Mouse (Mus musculus) inflammation-experienced regulatory T-cells, adult 6 months (primary cell): ENCODE data around the gene Olfr173. TPM values are rescaled to one million over a fixed set of nuclear protein-coding genes. Genes with fewer than 3 reads are reported as not detected.

Source experiments
- ATAC-seq: one replicate; pipeline ENCODE4 v1.8.0; 2017
- polyA plus RNA-seq, 3 experiments: library from polyadenylated mRNA; unstranded; fragments of 100-300 nt; shearing (Covaris generic); gene quantifications; one replicate each; pipeline ENCODE4 v1.2.1; 2017

Gene Olfr173
- polyA plus RNA-seq = 1 to 10 TPM in 2 of 3 experiments, under 1 TPM in 1; 0.98 to 2.2 (median 2.0) TPM

DNA sequence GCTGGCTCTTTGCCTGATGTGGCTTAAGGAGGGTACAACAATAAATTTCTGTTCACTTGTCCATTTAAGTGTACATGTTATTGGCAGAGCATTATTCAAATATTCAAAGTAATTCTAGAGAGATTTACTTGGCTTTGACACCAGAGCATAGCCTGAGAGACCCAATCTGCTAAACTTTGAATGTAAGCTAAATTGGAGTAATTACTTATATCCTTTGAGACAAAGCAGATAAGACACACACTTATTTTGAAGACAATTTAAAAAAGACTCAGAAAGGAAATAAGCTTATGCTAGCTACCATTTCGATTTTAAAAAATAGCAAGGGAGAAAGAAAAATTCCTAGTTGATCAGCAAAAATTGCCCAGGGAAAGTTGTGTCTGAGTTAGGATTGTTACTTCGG, at the start of gene Olfr173:
Gene Olfr173 (minus strand): TSS at position 101 of the 400 bp plus-strand sequence.
- no peak for ATAC-seq

- ATAC-seq = no peak
These were observed 26.8 kb upstream of the Olfr173 start, which contains the start of gene Olfr175-ps1 for GRCm38 (mm10) chr16:58826732-58827319. Olfr175-ps1 (minus strand) TSS chr16:58826782.

DNA sequence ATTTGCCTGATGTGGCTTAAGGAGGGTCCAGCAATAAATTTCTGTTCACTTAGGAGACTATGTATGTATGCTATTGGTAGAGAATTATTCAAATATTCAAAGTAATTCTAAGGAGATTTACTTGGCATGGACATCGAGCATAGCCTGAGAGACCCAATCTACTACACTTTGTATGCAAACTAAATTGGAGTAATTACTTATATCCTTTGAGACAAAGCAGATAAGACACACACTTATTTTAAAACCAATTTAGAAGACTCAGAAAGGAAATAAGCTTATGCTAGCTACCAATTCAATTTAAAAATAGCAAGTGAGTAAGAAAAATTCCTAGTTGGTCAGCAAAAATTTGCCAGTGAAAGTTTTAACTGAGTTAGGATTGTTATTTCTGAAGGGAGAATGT, 37.0 kb downstream of the Olfr173 start, which contains the start of gene Olfr172:
Gene Olfr172 (minus strand): TSS at position 101 of the 400 bp plus-strand sequence.
- ATAC-seq = no peak

DNA sequence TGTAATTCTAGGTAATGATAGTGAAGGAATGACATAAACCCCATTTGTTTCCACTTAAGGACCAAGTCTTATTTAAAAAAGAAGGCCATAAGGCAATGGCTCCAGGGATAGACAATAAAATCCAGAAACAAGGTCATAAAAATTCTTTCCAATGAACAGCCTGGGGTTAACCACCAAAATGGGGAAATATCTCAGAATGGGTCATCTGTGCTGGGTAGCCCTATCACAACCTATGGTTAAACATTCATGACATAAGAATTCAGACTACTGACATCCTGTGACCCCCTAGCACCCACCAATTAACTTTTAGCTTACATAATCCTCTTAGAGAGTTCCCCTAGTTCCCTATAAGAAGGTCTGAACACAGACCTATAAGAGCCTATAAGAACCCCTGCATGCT, 43.9 kb downstream of the Olfr173 start:
- ATAC-seq = no peak

DNA sequence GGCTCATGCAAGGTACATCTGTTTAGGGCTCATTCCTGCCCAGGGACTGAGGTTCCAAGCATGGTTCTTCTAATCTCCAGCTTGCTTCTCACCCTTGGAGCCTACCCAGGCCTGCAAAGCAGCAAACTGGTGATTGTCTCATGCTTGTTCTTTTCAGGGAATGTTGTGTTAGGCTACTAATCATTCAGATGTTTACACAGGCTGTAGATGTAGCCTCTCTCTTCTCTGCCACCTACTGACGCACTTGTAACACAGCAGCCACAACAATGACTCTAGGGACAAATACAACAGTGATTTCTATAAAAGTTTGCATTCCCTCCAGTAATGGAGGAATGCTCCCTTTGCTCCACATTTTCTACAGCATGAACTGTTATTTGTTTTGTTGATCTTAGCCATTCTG, 48.8 kb downstream of the Olfr173 start:
- ATAC-seq = peak; percentile 84

GRCm38 (mm10) chr16:58746715-58747114, 53.4 kb downstream of the Olfr173 start:
- ATAC-seq = no peak

Other genes with a start within 250 kb of the Olfr173 start
- gene Gm813, start 183.3 kb downstream of the Olfr173 start, polyA plus RNA-seq = not detected
- not detected for gene E330017A01Rik, start 161.5 kb downstream of the Olfr173 start, polyA plus RNA-seq
- gene Cpox, start 130.0 kb downstream of the Olfr173 start, polyA plus RNA-seq = 10 to 100 TPM; 38.9 to 52.3 (median 41.0) TPM
- gene Gpr15, start 81.2 kb downstream of the Olfr173 start, polyA plus RNA-seq = 10 to 100 TPM; 25.1 to 29.8 (median 28.5) TPM
- gene Cldnd1, start 72.4 kb downstream of the Olfr173 start, polyA plus RNA-seq = 100 to 1,000 TPM; 231 to 337 (median 232) TPM
- under 1 TPM in 1 of 3 experiments, not detected in 2; 0.24 TPM for gene Olfr172, start 37.1 kb downstream of the Olfr173 start, polyA plus RNA-seq
- under 1 TPM in 1 of 3 experiments, not detected in 2; 0.70 TPM for gene Olfr175-ps1, start 26.5 kb upstream of the Olfr173 start, polyA plus RNA-seq
- gene Olfr177, start 74.5 kb upstream of the Olfr173 start, polyA plus RNA-seq = not detected
- gene Olfr178, start 91.8 kb upstream of the Olfr173 start, polyA plus RNA-seq = not detected
- gene Olfr181, start 128.5 kb upstream of the Olfr173 start, polyA plus RNA-seq = not detected
- not detected for gene Olfr180, start 129.1 kb upstream of the Olfr173 start, polyA plus RNA-seq
- under 1 TPM in 2 of 3 experiments, not detected in 1; 0.48 to 0.50 TPM for gene Olfr183, start 195.1 kb upstream of the Olfr173 start, polyA plus RNA-seq
- gene Olfr186, start 230.0 kb upstream of the Olfr173 start, polyA plus RNA-seq = not detected
- not detected for gene Olfr187, start 239.5 kb upstream of the Olfr173 start, polyA plus RNA-seq